Mouse (Mus musculus): ENCODE data around the gene Zfand2a.

- TF ChIP-seq POLR2A (IDR thresholded peaks at IDR 0.05; ENCODE audit: borderline replicate concordance, extremely low read depth, insufficient read depth, insufficient read length, poor library complexity, severe bottlenecking) (no peak), CTCF (IDR thresholded peaks at IDR 0.05; ENCODE audit: borderline replicate concordance, extremely low read depth, insufficient read depth, insufficient read length) (no peak)
These were observed 43.9 kb downstream of the Zfand2a start for GRCm38 (mm10) chr5:139440451-139440850.
